Mouse (Mus musculus) embryonic facial prominence, embryonic 11.5 days (tissue): ENCODE measurements around the gene 1700067K01Rik. TPM values are rescaled to one million over a fixed set of nuclear protein-coding genes. Genes with fewer than 3 reads are reported as not detected.

ENCODE experiments used
- ATAC-seq: fragments of 200-750 bp; cut with Nextera tagmentation; replicated peaks from 2 replicates; pipeline ENCODE4 v1.8.0; 2017; ENCODE audit warnings: low read depth; ENCODE audit not compliant: insufficient number of reproducible peaks, low FRiP score, low TSS enrichment
- DNase-seq: peaks from one replicate; pipeline ENCODE4 v3.0.0-alpha.2; 2015; ENCODE audit warnings: low spot score
- H3K27ac ChIP-seq: fragments of 300-500 bp; sonication (generic); replicated peaks from 2 replicates; pipeline ENCODE4 v1.5.1; 2014; ENCODE audit warnings: mild to moderate bottlenecking, low read depth, low read length, control low read depth
- H3K27me3 ChIP-seq: fragments of 300-500 bp; sonication (generic); 2 replicates; pipeline ENCODE4 v1.6.1; 2014; ENCODE audit warnings: mild to moderate bottlenecking, low read length, moderate library complexity, mixed read lengths; ENCODE audit not compliant: control insufficient read depth, insufficient read depth
- H3K36me3 ChIP-seq: fragments of 300-500 bp; sonication (generic); replicated peaks from 2 replicates; pipeline ENCODE4 v1.6.1; 2014; ENCODE audit warnings: low read depth, mild to moderate bottlenecking, low read length, moderate library complexity, mixed read lengths; ENCODE audit not compliant: control insufficient read depth, insufficient read depth
- H3K4me1 ChIP-seq: fragments of 300-500 bp; sonication (generic); 2 replicates; pipeline ENCODE4 v1.6.1; 2014; ENCODE audit warnings: low read length, mixed read lengths; ENCODE audit not compliant: control insufficient read depth, insufficient read depth
- H3K4me2 ChIP-seq: fragments of 300-500 bp; sonication (generic); 2 replicates; pipeline ENCODE4 v1.6.1; 2014; ENCODE audit warnings: low read depth, mild to moderate bottlenecking, control low read depth, low read length, moderate library complexity
- H3K4me3 ChIP-seq: fragments of 300-500 bp; sonication (generic); 2 replicates; pipeline ENCODE4 v1.5.1; 2014; ENCODE audit warnings: low read depth, low read length, control low read depth
- H3K9ac ChIP-seq: fragments of 300-500 bp; sonication (generic); replicated peaks from 2 replicates; pipeline ENCODE4 v1.6.1; 2014; ENCODE audit warnings: mild to moderate bottlenecking, control low read depth, low read length
- H3K9me3 ChIP-seq: fragments of 300-500 bp; sonication (generic); replicated peaks from 2 replicates; pipeline ENCODE4 v1.6.1; 2016; ENCODE audit warnings: mild to moderate bottlenecking, low read length, inconsistent platforms, mixed read lengths; ENCODE audit not compliant: control insufficient read depth
- WGBS: fragments of 180-500 bp; shearing (Covaris S2); extraction: QIAGEN DNeasy Blood & Tissue Kit; methylation state at CpG from one replicate; pipeline ENCODE4 v1.1.7; 2014; 5-methylcytosine and 5-hydroxymethylcytosine counted together
- polyA plus RNA-seq: library from polyadenylated mRNA; unstranded; fragments of >200 nt; fragmentation: Nextera tagmentation; extraction: Ambion mirVana; gene quantifications from 2 replicates; pipeline ENCODE4 v1.2.1, GENCODE M21; 2014

The 1700067K01Rik gene
- polyA plus RNA-seq, 1 experiment from 2014 or later, result 0.29 TPM

DNA sequence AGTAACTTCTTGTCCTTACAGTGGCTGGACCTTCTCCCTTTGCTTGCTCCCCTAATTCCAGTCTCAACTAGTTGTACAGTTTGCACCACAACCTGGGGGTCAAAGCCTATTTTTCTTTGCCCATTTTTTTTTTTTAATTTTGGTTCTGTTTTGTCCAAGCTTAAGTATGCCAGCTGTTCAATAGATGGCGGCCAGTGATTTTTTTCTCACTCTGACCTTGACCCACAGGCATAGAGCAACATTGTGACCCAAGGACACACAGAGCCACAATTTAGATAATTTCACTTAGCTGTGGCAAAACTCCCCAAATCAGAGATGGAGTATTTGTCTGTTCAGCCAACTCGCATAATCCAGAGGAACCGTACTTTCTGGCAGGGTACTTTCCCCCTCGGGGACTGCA, 30.2 kb upstream of the 1700067K01Rik start:
- no peak for DNase-seq
- no peaks in the 10 kb centered on the region for H3K9me3 ChIP-seq
- H3K4me2 ChIP-seq, result no peak overlapping the region
- ATAC-seq, result no peak
- H3K27me3 ChIP-seq, result no peaks in the 10 kb centered on the region
- no peak overlapping the region for H3K4me3 ChIP-seq
- H3K4me1 ChIP-seq, result no peaks in the 10 kb centered on the region; the same call in 1 of the 2 replicates
- no peak overlapping the region for H3K27ac ChIP-seq
- 89% methylated on average over 4 of the region's 4 CpGs for WGBS
- no peak overlapping the region for H3K9ac ChIP-seq
- peaks cover 3% of the 10 kb centered on the region; the same call in 1 of the 2 replicates for H3K36me3 ChIP-seq

DNA sequence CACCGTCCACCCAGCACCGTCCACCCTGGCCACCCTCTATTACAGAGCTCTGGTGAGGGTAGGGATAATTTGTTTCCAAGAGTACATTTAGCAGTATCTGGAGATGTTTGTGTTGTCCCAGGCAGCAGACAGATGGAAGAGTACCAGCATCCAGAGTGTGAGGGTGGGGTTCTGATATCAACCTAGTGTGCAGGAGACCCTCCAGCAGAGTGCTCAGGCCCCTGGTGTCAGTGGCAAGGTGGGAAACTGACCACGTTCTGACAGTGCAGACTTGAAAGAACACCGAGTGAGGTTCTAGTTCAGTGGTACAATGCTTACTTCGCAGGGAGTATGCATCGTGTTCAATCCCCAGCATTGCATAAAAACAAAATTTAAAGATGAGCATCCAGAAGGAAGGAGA, 29.6 kb upstream of the 1700067K01Rik start:
- ATAC-seq (no peak), DNase-seq (no peak)
- no peak overlapping the region; the same call in 1 of the 2 replicates for H3K9ac ChIP-seq
- H3K4me3 ChIP-seq, result peak overlapping the region; percentile 90
- no peak overlapping the region for H3K27ac ChIP-seq
- WGBS, result 74% methylated on average over 6 of the region's 6 CpGs
- H3K9me3 ChIP-seq, result no peaks in the 10 kb centered on the region
- H3K36me3 ChIP-seq, result peaks cover 3% of the 10 kb centered on the region; the same call in 1 of the 2 replicates
- H3K4me1 ChIP-seq, result no peaks in the 10 kb centered on the region; the same call in 1 of the 2 replicates
- H3K27me3 ChIP-seq, result no peaks in the 10 kb centered on the region
- H3K4me2 ChIP-seq, result peak overlapping the region; percentile 91

DNA sequence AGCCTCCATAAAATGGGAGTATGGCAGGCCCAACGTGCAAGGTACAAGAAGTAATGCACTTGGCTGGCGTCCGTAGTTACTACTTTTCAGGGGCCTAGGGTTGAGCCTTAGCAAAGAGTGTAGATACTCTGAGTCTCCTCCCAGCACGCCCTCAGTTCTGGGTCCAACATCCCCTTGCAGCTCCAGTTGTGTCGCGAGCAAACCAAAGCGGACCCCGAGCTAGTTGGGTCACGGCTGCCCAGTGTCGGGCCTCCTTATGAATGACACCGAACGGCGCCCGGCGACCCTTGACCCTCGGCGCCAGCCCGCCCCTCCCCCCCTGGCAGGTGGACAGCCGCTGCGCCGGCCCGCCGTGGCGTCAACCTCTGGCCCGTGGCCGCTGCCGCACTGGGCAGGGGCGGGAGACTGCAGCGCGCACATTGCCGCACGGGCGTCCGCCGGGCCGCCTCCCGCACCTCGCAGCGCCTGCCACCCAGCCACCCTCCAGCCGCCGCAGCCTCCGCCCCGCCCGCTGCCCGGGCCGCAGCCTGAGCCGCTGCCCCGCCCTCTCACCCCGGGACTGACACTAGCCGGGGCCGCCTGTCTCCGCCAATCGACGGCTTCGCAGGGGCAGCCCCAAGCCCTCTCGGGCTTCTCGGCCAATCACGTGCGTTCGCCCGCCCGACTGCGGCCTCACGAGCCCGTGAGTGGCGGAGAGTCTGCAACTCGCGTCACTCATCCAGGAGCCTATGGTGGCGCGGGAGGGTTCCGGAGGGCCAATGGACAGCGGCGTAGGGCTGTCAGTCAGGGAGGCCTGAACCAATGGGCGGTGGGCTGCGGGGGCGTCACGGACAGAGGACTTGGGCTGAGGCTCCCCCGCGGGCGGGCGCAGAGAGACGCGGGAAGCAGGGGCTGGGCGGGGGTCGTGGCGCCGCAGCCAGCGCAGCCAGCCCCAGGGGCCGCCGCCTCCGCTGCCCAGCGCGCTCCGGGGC, 28.9 kb upstream of the 1700067K01Rik start, which contains the start of gene Prkaca:
TSS of gene Prkaca (plus strand) at position 844 of the 971 bp plus-strand sequence.
- DNase-seq (peak; percentile 99), ATAC-seq (peak; percentile 99)
- H3K27ac ChIP-seq, result peak within 1 kb of the TSS; percentile 67; the same call in 1 of the 2 replicates
- peak within 1 kb of the TSS; percentile 93 for H3K4me2 ChIP-seq
- no peaks in the 10 kb centered on the region for H3K27me3 ChIP-seq
- under 1% methylated on average over 77 of the region's 94 CpGs for WGBS
- H3K9ac ChIP-seq, result peak within 1 kb of the TSS; percentile 86
- H3K4me3 ChIP-seq, result peak within 1 kb of the TSS; percentile 90
- H3K36me3 ChIP-seq, result peaks cover 3% of the 10 kb centered on the region; the same call in 1 of the 2 replicates
- no peaks in the 10 kb centered on the region for H3K9me3 ChIP-seq
- peaks cover under 1% of the 10 kb centered on the region for H3K4me1 ChIP-seq

DNA sequence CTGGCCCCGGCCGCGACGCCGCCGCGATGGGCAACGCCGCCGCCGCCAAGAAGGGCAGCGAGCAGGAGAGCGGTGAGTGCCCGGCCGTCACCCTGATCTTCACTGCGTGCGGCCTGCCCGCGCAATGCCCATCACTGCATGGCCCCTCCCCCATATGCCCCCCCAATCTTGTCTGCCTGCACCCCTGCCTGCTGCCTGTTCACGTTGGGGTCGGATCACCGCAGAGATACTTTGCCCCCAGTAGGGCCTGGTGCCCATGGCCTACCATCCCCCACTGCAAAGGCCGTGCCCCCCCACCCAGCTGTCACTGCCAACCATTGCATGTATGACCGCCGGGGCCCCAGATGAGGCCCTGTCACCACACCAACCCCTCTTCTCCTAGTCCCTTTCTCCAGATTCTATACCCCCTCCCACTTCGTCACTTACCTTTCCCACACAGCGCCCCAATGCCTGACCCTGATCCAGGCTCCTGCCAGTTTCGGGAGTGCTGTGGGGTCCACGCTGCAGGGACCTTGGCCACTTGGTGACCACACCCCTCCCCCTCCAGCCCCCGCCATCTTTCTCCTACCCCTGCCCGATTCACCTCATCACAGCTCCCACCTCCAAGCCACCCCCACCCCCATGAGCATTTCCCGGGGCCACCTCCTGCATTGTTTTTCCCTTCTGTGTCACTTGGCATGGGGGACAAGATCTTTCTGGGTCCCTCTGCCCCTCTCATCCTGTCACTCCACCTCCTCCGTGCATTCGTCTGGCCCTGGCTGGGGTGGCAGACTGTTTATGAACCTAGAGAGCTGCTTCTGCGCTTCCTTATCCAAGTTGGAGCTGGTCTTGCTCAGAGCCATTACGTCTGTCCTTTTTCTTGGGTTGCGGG, 27.9 kb upstream of the 1700067K01Rik start:
- H3K36me3 ChIP-seq, result peaks cover 3% of the 10 kb centered on the region; the same call in 1 of the 2 replicates
- WGBS, result 2% methylated on average over 37 of the region's 37 CpGs
- no peaks in the 10 kb centered on the region for H3K9me3 ChIP-seq
- peak; percentile 5; the same call in 1 of the 2 replicates for ATAC-seq
- H3K4me3 ChIP-seq, result peak overlapping the region; percentile 90
- peak overlapping the region; percentile 86 for H3K9ac ChIP-seq
- no peak overlapping the region for H3K27ac ChIP-seq
- H3K27me3 ChIP-seq, result no peaks in the 10 kb centered on the region
- peaks cover 3% of the 10 kb centered on the region for H3K4me1 ChIP-seq
- no peak for DNase-seq
- H3K4me2 ChIP-seq, result peak overlapping the region; percentile 93

DNA sequence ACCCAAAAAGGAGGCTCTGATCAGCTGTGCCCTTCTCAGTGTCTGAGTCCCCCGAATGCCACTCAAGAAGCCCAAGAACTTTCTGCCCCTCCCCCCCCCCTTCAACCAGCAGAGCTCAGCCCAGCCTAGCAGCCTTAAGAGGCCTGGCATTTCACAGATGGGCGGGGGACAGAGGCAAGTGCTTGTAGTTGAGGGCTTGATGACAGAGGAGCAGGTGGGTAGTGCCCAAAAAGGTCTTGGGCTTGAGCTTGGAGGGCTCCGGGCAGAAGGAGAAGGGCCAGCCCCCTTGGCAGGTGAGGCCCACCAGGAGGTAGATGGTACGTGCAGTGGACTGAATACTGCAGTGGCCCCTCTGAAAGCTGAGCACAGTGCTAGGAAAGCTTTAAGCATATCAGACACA, 26.8 kb upstream of the 1700067K01Rik start:
- 86% methylated on average over 4 of the region's 4 CpGs for WGBS
- DNase-seq (no peak), ATAC-seq (no peak)
- peaks cover 3% of the 10 kb centered on the region; the same call in 1 of the 2 replicates for H3K36me3 ChIP-seq
- H3K9ac ChIP-seq, result no peak overlapping the region
- peaks cover 3% of the 10 kb centered on the region for H3K4me1 ChIP-seq
- H3K27ac ChIP-seq, result no peak overlapping the region
- no peaks in the 10 kb centered on the region for H3K27me3 ChIP-seq
- no peaks in the 10 kb centered on the region for H3K9me3 ChIP-seq
- no peak overlapping the region for H3K4me2 ChIP-seq
- H3K4me3 ChIP-seq, result no peak overlapping the region; the same call in 1 of the 2 replicates

DNA sequence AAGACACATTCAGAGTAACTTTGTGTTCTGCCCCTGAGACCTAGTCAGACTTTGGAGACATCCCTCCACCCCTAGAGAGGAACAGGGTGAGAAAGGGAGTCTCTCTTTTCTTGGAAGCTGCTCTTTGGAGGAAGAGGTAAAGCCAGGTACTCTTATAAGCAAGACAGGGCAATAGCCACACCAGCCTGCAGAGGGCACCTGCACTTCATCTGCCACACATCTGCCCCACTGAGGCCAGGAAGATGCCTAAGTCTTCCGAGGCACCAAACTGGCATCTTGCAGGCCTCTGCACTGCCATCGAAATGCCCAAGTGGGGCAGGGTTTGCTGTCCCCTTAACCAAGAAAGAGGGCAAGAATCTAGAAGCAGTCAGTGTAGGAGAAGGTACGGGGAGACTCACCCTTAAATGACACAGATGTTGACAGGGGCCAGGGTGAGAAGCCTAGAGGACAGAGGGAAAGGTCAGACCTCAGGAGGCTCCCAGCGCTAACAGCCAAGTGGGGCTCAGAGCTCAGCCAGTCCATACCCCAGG, 25.1 kb upstream of the 1700067K01Rik start:
- H3K4me2 ChIP-seq, result no peak overlapping the region
- 86% methylated on average over 4 of the region's 4 CpGs for WGBS
- H3K27me3 ChIP-seq, result no peaks in the 10 kb centered on the region
- no peaks in the 10 kb centered on the region for H3K9me3 ChIP-seq
- H3K27ac ChIP-seq, result no peak overlapping the region
- H3K36me3 ChIP-seq, result no peaks in the 10 kb centered on the region; the same call in 1 of the 2 replicates
- H3K4me1 ChIP-seq, result peaks cover 3% of the 10 kb centered on the region
- H3K9ac ChIP-seq, result no peak overlapping the region
- ATAC-seq (no peak), DNase-seq (no peak)
- H3K4me3 ChIP-seq, result no peak overlapping the region

DNA sequence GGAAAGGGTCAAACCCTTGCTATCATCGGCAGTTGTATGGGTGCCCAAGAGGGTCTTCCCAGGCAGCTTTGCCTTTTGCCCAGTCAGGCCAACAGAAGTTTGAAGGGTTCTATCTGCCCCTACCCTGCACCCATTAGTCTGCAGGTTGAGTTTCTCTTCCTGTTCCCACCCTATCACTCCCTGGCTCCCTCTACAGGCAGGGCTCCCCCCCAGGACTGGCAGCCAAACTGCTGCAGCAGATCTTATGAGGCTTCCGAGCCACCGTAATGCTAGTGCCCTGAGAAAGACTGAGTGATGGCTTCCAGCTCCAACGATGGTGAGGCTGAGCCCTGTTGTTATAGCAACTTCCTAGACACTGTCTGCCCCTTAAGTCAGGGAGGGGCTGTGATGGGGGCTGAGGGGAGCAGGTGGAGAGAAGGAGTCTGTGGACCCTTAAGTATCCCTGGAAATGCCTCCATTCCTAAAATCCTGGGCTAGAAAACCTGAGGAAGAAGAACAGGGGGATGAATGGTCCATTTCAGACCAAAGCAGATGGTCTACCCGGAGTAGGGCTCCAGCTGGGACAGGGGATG, 24.4 kb upstream of the 1700067K01Rik start:
- H3K4me3 ChIP-seq, result no peak overlapping the region
- no peaks in the 10 kb centered on the region for H3K27me3 ChIP-seq

More for the DNA sequence above, 24.4 kb upstream of the 1700067K01Rik start:
- 88% methylated on average over 5 of the region's 5 CpGs for WGBS
- Histone ChIP-seq H3K4me1 (peaks cover 3% of the 10 kb centered on the region), H3K36me3 (no peaks in the 10 kb centered on the region; the same call in 1 of the 2 replicates), H3K4me2 (no peak overlapping the region), H3K27ac (no peak overlapping the region), H3K9me3 (no peaks in the 10 kb centered on the region), H3K9ac (no peak overlapping the region)
- DNase-seq (no peak), ATAC-seq (no peak)
